Mouse (Mus musculus) gastrocnemius, postnatal 36 days (tissue): ENCODE measurements around the gene Zfp619. TPM values are rescaled to one million over a fixed set of nuclear protein-coding genes. Genes with fewer than 3 reads are reported as not detected.
"Not testable (repeated sequence)": the region's sequence is repeated elsewhere in the genome, so short reads cannot be mapped to it uniquely, and the experiment has no call there.

Source experiments
- DNase-seq, 2 experiments: peaks; one replicate each; pipeline ENCODE4 v3.0.0; 2022
- intact Hi-C: fragments of 180-260 bp; cut with DNase I; formaldehyde crosslinking; loops from one replicate; pipeline ENCODE4 v1.15.1; 2025
- long read RNA-seq, 2 experiments: library from polyadenylated mRNA; stranded (forward); transcript quantifications; one replicate each; pipeline ENCODE4 v2.0.0; 2021
- total RNA-seq, 2 experiments: library from RNA; stranded (reverse); gene quantifications; 2 replicates each; pipeline ENCODE4 v1.2.3; 2021

Zfp619 gene
- 1 to 10 TPM in 1 of 2 experiments, under 1 TPM in 1; 0.94 to 1.3 TPM for total RNA-seq
- long read RNA-seq, experiment 1: 0 reads
- long read RNA-seq, experiment 2: 0 reads

DNA sequence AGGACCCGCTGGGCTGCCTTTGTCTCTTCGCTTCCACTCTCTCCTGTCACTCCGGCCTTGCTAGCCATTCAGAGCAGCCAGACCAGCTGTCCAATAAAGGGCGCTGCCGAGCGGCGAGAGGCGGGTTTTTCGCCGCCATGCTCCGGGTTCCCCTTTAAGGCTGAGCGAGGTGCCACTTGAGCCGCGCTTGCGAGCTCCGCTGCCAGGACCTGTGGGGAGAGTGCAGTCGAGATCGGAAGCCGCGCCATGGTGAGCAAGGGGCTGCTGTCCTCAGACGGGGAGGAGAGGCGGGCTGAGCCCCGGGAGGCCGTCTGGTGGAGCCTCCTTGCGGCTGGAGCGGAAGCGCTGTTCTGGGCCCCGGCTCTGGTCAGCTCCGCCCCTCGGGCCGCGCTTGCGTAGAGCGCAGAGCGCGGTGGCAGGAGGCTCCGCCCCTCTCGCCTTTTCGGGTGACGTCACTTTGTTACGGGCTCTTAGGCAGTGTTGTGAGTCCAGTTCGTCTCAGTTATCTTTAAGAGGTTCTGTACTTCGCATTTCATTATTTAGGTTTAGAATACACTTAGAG, at the start of gene Zfp619:
Gene Zfp619 (plus strand): TSS at position 151 of the 562 bp plus-strand sequence.
- peak; percentile 88 to 94 for DNase-seq
- intact Hi-C loops: loop anchor here (5.0 kb wide), 2 partner anchors 35 to 65 kb away; no protein-coding TSS in a partner anchor

DNA sequence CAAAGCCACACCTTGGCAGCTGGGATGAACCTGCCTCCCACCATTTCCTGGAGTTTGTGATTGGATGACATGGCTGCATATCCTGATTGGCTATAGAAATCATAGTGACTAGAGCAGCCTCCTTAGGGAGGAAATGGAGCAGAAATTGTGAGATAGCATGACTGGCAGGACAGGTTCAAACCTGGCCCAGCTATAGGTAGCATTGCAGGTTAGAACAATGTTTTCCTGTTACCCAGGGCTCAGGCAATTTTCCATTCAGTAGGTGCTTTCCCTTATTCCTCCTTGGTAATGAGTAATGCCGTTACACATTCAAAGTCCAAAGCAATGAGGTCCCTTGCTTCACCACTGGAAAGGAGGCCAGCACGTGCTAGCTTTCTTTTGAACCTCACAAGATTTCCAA, 38.6 kb upstream of the Zfp619 start:
- intact Hi-C loops: no loop called here
- DNase-seq: no peak

DNA sequence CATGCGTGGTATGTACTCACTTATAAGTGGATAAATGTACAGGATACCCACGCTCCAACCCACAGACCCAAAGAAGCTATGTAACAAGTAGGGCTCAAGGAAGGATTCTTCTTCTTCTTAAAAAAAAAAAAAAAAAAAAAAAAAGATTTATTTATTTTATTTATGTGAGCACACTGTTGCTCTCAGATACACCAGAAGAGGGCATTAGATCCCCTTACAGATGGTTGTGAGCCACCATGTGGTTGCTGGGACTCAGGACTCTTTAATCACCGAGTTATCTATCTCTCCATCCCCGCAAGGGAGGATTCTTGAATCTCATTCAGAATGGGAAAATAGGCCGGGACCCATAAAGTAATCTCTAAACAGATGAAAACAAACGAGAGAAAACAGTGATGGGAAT, 33.2 kb upstream of the Zfp619 start:
- DNase-seq: no peak
- intact Hi-C loops: no loop called here

DNA sequence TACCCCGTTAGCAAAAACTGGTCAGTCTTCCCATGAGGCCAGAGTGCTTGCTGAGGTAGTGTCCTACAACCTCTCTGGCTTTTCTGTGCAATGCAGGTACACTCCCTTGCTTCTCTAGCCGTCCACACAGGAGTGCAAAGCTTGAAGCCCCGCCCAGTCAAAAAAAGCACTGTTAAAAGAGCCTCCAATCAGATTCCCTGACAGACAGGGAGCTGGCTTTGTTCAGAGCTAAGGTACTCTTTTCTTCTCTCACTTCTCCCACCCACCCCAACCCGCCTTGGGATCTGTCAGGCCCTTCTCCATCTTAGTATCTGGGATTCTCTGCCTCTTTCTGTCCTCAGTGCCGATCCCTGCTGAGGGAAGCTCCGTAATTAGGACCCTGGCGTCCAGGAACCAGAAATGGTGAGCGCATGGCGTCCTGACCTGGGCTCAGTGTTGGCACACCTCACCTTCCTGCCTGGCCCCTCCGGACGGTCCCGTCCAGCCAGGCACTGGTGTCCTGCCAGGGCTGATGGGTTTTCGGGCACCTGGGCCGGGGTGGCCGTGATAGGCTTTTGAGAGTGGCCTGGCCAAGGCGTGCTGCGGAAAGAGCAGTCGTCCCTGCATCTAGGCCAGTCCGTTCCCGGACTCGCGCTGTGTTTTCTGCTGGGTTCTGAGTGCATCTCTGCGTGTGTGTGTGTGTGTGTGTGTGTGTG, 30.3 kb upstream of the Zfp619 start:
- intact Hi-C loops: no loop called here
- DNase-seq: no peak

DNA sequence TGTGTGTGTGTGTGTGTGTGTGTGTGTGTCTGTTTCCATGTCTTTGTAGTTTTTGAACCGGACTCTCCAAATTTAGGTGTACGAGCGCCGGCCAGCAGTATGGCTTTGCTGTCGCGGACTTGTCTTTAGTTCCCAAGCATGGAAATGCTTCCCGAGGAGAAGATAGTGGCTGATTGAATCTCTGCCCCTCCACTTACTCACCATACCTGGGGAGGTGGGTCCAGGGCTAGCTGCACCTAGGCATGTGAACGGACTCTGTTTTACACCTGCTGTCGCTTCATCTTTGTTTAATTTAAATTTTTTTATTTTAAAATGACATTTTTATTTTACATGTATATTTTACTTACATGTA, 29.7 kb upstream of the Zfp619 start:
- no peak for DNase-seq
- intact Hi-C loops: no loop called here

DNA sequence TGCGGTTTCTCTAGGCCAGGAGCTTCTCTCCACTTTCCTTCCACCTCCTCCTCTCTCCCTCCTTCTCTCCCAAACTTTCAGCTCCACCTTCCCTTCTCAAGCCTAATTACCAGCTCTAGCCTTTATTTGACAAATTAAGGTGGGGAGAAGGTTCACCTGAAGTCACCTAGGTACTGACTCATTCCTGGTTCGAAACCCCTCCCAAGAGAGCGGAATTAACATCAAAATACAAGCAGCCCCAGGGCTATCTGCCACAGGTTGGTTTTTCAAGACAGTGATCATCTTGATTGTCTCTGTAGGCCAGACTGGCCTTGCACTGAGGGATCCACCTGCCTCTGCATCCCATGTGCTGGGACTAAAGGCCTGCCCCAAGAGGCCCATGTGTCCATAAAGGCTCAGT, 22.9 kb upstream of the Zfp619 start:
- intact Hi-C loops: no loop called here
- DNase-seq: no peak

DNA sequence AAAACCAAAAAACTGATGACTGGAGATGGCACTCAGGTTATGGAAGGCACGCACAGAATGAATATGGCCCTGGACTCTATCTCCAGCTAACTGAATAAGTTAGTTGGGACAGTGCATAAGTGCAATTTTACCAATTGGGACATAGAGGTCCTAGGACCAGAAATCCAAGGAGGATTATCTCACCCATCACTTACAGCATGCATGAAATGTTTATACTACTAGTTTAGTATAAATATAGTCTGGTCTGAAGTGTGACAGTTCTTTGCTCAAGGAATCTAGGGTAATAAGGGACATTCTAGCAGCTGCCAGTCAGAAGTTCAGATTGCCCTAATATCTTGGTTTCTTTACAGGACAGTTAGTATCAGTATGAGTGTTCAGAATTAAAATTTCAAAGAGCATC, 13.5 kb upstream of the Zfp619 start:
- intact Hi-C loops: no loop called here
- DNase-seq: no peak

DNA sequence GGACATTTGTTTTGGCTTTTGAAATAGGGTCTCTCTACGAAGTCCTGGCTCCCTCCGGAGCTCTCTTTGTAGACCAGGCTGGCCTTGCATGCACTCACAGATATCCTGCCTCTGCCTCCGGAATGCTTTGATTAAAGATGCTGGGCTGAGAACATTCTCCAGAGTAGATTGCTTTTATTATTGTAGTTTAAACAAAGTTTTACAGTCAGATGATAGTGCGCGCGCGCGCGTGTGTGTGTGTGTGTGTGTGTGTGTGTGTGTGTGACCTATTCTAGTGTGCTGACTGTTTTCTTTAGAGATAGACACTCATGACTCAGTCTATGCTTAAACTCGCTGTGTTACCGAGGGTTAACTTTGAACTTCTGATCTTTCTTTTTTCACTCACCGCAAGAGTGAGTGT, 796 bp downstream of the Zfp619 start:
- DNase-seq: no peak
- intact Hi-C loops: loop anchor here (5.0 kb wide), 2 partner anchors 34 to 66 kb away; no protein-coding TSS in a partner anchor

DNA sequence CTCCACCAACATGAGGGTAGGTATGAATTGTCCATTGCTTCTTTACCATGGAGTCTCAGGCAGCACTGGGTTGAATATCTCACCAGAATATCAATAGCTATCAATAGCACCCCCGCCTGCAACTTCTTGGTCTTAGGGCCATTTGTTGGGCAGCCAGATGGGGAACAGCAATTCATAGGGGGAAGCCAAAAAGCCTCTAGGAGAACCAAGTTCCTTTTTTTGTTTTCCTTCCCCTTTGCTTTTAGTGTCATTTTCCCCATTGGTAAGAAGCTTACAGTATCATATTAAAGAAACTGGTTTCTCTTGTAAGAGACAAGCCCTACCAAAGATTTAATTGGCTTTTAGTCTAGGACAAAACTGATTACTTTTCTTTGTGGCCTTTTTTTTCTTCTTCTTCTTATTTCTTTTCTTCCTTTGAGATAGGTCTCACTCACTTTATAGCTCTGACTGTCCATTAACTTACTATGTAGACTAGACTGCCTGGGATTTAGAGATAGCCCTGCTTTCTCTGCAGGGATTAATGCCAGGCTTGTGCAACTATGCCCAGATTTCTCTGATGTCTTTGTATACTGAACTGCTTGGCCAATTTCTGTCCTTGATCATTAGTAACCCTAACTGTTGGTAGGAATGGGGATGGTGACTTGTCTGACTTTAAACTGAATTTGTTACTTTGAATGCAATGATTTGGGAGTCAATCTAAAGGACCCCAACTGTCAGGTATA, 6.3 kb downstream of the Zfp619 start:
- no peak for DNase-seq
- intact Hi-C loops: no loop called here

DNA sequence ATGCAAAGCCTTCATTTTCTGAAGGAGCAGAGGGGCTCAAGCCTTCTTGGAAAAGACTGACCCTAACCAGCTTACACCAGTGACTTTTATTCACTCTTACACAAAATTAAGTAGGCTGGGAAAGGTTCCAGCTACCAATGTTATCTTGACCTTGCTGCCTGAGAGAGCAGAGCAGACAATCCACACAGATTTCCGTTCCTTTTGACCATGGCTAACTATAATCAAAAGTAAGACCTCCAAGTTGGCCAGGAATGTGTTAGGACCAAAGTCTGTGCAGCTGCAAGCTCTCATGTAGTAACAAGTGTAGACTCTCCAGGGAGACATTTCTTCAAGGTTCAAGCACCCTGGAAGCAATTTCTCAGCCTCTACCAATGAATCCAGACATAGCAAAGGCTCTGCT, 25.6 kb downstream of the Zfp619 start:
- intact Hi-C loops: no loop called here
- DNase-seq: no peak

DNA sequence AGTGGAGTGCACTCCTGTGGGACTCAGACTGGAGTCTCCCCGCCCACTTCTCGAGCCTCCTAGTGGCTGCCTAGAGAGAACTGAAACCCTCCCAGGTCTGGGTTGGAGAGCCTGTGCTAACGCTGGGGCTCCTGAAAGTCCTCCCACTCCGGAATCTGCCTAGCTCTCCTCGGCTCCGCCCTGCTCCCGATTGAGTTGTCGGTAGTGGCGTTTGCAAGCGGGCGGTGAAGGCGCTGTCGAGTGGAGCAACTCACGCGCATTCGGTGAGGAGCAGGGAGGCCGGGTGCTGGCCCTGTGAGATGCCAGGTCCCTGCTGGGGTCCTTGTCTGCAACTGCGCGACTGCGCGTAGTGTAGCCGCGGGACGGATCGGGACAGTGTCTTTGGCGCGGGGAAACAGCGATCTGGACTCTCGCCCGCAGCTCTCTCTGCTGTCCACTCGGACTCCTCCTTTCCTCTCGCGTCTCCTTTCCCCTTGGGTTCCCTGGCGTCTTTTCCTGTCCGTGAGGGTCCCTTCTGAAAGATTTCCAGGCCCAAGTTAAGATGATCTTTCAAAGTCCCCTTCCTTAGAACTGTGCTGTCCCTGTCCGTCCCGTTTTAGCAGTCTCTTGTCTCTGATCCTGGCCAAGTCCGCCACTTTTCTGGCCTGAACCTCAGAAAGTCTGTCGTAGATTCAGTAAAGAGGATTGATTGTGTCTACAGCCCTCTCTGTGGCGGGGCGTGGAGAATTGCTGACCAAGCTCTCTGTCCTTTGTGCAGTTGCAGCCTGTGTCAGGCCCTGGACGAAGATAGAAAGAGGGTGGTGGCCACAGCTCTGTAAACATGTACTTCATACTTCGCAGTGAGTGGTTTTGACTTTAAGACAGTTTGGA, 26.9 kb downstream of the Zfp619 start:
- DNase-seq: peak; percentile 64 to 69
- intact Hi-C loops: no loop called here

DNA sequence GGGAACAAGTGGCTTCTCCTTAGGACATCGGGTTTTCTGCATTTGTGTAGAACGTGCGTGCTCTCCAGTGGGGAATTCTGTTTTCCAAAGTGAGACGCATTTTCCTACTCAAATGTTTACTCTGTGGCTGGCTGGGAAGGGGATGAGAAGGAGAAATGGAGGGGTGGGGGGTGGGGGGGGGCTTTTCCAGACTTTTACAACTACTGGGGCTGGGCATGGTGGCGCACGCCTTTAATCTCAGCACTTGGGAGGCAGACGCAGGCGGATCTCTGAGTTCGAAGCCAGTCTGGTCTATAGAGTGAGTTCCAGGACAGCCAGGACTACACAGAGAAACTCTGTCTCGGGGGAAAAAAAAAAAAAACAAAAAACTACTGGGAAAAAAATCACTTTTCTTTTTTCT, 27.6 kb downstream of the Zfp619 start:
- intact Hi-C loops: no loop called here
- DNase-seq: no peak

DNA sequence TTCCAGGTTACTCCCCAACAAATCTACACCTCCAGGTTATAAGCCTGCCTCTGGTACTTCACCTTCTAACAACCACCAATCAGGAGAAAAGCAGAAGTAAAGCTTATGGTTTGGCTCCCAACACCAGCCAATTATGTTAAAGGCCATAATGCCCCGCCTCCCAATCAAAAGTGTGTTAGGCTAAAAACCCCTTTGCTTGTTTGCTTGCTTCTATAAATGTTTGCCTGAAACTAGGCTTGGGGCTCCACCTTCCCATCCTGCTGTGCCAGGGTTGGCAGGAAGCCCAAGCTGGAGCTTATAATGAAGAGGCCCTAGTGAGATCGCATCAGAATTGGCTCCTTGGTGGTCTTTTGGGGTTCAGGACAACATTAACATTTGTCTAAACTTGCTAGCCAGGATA, 31.8 kb downstream of the Zfp619 start:
- no peak for DNase-seq
- intact Hi-C loops: no loop called here

DNA sequence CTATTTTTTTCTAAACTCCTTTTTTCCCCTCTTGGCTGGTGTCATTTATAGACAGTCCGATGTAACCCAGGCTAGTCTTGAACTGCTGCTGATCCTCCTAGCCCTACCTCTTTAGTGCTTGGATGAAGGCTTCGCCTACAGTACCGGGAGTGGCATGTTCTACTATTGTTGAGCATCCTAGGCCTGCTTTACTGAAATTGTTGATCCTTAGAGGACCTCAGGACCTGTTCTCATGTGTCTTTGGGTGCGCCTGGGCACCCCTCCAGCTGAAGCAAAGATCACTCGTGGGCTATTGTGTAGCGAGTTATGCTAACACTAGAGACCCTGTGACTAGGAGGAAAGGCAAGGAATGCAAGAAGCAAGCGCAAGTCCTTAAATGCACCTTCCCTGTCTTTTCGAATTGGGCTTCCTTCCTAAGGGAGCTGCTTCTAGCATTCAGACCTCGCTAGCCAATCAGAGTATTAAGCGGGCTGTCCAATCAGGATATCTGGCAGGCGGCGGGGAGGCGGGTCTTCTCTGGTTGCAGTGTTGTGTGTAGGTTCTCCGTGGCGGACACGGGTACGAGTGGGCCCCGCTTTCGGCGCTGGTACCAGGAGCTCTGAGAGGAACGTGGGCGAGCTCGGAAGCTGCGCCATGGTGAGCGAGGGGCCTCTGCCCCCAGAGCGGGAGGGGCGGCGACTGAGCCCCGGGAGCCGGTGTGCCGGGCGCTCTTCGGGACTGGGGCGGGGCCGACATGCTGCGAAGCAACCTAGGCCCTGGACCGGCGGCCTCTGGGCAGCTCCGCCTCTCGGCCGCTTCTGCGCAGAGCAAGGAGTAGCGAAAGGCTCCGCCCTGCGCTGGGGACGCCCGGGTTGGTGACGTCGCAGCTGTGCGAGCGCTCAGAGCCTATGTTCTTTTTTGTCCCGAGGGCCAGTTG, 34.7 kb downstream of the Zfp619 start:
- peak; percentile 92 to 97 for DNase-seq
- intact Hi-C loops: loop anchor here (5.0 kb wide), 1 partner anchor 35 kb away; the partner anchor contains the start of gene Zfp619

DNA sequence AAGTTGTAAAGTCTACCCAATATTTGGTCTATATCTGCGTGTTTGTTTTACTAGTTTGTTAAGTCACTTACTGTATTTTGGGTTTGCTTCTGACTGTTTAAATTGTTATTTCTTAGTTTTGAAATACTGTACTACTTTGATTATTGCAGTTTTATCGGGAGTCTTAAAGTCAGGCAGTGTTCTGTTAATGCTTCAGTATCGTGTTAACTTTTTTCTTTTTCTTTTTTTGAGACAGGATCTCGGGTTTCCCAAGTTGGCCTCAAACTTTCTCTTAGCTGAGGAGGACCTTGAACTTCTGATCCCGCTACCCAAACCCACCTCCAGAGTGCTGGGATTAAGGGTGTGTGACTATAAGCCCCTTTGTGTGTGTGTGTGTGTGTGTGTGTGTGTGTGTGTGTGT, 35.4 kb downstream of the Zfp619 start:
- intact Hi-C loops: loop anchor here (5.0 kb wide), 1 partner anchor 36 kb away; the partner anchor contains the start of gene Zfp619
- DNase-seq: no peak

DNA sequence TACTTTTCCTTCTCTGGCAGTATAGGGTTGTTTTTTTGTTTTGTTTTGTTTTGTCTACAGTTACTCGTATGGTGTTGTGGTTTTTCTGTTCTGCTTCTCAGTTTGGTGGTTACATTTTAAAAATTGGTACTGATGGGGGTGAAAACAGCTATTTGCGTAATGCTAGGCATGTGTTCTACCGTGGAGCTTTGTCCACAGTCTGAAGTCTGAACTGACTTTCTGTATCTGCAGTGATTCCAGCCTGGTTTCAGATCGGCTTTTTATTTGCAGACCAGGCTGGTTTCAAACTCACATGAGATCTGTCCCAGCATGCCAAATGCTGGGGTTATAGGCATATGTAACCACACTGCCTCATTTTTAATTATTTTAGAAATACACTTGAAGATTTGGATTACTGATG, 36.3 kb downstream of the Zfp619 start:
- DNase-seq: no peak
- intact Hi-C loops: loop anchor here (5.0 kb wide), 1 partner anchor 37 kb away; the partner anchor contains the start of gene Zfp619

DNA sequence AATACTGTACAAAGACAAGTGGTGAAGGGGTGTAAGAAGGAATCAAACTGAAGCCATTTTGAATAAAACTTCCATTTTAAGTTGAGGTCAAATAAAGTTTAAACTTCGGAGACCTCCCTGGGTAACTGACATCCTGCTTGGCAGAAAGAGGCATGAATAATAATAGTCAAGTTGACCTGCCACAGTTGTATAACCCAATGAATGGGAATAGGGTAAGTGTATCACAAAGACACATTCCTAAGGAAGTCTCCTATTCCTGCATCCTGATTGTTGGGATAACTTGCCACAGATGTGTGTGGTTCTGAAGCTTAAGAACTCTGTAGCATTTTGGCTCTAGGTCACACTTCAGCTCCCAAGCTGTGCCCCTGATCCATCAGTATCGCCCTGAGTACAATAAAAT, 62.5 kb downstream of the Zfp619 start:
- intact Hi-C loops: no loop called here
- no peak for DNase-seq

DNA sequence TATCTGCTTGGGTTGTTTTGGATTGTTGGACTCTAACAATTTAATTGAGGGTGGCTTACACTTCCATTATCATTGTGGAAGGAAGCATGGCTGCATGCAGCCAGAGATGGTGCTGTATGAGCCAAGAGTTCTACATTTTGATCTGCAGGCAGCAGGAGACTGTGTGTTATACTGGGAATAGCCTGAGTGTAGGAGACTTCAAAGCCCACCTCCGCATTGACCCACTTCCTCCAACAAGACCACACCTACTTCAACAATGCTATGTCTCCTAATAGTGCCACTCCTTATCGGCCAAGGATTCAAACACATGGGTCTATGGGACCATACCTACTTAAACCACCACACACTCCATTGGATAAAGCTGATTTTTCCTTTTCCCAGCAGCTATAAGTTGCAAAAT, 63.0 kb downstream of the Zfp619 start:
- intact Hi-C loops: no loop called here
- DNase-seq: no peak

DNA sequence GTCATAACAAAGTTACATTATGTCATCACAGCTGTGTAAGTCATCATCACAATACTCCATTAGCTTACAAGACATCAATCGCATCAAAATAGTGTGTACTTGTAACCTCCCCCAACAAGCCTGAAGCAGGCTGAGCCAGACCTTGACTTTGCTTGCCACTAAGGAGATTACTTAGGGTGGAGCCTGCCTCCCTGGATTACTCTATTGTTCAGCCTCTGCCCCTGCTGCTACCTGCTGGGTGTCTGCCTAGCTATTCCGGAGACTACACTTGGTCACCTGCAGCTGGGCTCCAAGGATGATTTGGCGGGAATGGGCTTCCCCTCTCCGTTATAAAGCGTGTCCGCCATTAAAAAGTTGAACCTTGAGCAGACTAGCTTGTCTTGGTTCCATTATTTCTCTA, 69.3 kb downstream of the Zfp619 start:
- DNase-seq, intact Hi-C loops: not testable (repeated sequence)

DNA sequence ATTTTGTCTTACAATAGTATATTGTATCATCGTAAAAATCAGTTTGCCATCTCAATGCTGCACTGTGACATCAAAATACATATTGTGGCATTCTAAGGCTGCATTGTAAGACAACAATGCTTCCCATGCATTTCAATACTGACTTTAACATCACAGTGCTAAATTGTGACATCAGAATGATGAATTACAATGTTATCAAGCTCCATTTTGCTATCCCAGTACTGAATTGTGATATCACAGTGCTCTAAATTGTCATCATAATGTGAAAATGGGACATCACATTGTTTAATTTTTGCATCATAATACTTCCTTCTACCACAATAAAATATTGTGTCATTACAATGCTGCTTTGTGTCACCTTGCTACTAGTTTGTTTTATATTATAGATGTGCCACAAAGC, 70.5 kb downstream of the Zfp619 start:
- intact Hi-C loops: no loop called here
- no peak for DNase-seq
